Mouse (Mus musculus) hindbrain, embryonic 16.5 days (tissue): ENCODE measurements at regions not wholly inside any gene's neighbourhood (a gene's known extent, or its start where the extent isn't known, plus 50 kb on each side); places are given as distances from the start of the nearest gene placed in this dataset.

Source experiments
- ATAC-seq: fragments of 200-750 bp; cut with Nextera tagmentation; 2 replicates; pipeline ENCODE4 v1.8.0; 2017; ENCODE audit warnings: moderate TSS enrichment, moderate library complexity
- H3K27ac ChIP-seq: fragments of 300-500 bp; sonication (generic); 2 replicates; pipeline ENCODE4 v1.5.1; 2014; ENCODE audit warnings: low read depth, mild to moderate bottlenecking, control low read depth, low read length, moderate library complexity
- H3K27me3 ChIP-seq: fragments of 300-500 bp; sonication (generic); replicated peaks from 2 replicates; pipeline ENCODE4 v1.6.1; 2014; ENCODE audit warnings: low read length; ENCODE audit not compliant: control insufficient read depth, insufficient read depth
- H3K36me3 ChIP-seq: fragments of 300-500 bp; sonication (generic); 2 replicates; pipeline ENCODE4 v1.6.1; 2014; ENCODE audit warnings: mild to moderate bottlenecking, low read length, moderate library complexity, mixed read lengths; ENCODE audit not compliant: control insufficient read depth, insufficient read depth
- H3K4me1 ChIP-seq: fragments of 300-500 bp; sonication (generic); 2 replicates; pipeline ENCODE4 v1.6.1; 2014; ENCODE audit warnings: low read depth, low read length; ENCODE audit not compliant: control insufficient read depth, insufficient read depth
- H3K4me2 ChIP-seq: fragments of 300-500 bp; sonication (generic); 2 replicates; pipeline ENCODE4 v1.6.1; 2014; ENCODE audit warnings: mild to moderate bottlenecking, low read length, control low read depth, moderate library complexity
- H3K4me3 ChIP-seq: fragments of 300-500 bp; sonication (generic); 2 replicates; pipeline ENCODE4 v1.5.1; 2014; ENCODE audit warnings: mild to moderate bottlenecking, low read length, control low read depth, moderate library complexity
- H3K9ac ChIP-seq: fragments of 300-500 bp; sonication (generic); 2 replicates; pipeline ENCODE4 v1.6.1; 2014; ENCODE audit warnings: low read depth, mild to moderate bottlenecking, control low read depth, low read length, moderate library complexity
- H3K9me3 ChIP-seq: fragments of 300-500 bp; sonication (generic); 2 replicates; pipeline ENCODE4 v1.6.1; 2014; ENCODE audit warnings: mild to moderate bottlenecking, low read length, moderate library complexity; ENCODE audit not compliant: control insufficient read depth
- WGBS: fragments of 180-500 bp; shearing (Covaris S2); extraction: QIAGEN DNeasy Blood & Tissue Kit; methylation state at CpG from one replicate; pipeline ENCODE4 v1.1.7; 2014; 5-methylcytosine and 5-hydroxymethylcytosine counted together

- H3K4me3 ChIP-seq = no peak overlapping the region
- H3K27me3 ChIP-seq = no peaks in the 10 kb centered on the region
- no peaks in the 10 kb centered on the region for H3K4me1 ChIP-seq
- WGBS = 79% methylated on average over 4 of the region's 4 CpGs
- no peaks in the 10 kb centered on the region for H3K9me3 ChIP-seq
- H3K9ac ChIP-seq = no peak overlapping the region
- H3K4me2 ChIP-seq = no peak overlapping the region
- no peaks in the 10 kb centered on the region for H3K36me3 ChIP-seq
- ATAC-seq = no peak
- H3K27ac ChIP-seq = no peak overlapping the region
These were observed 113.5 kb upstream of the B430218F22Rik start for GRCm38 (mm10) chr13:118272904-118273303.

GRCm38 (mm10) chr13:118280956-118281355 is 105.5 kb upstream of the B430218F22Rik start:
- Histone ChIP-seq H3K4me2 (no peak overlapping the region), H3K27ac (no peak overlapping the region), H3K27me3 (no peaks in the 10 kb centered on the region), H3K4me3 (no peak overlapping the region), H3K9me3 (no peaks in the 10 kb centered on the region), H3K9ac (no peak overlapping the region), H3K4me1 (no peaks in the 10 kb centered on the region), H3K36me3 (no peaks in the 10 kb centered on the region)
- WGBS = 71% methylated on average over 2 of the region's 2 CpGs
- ATAC-seq = no peak

- Histone ChIP-seq H3K4me2 (no peak overlapping the region), H3K4me3 (no peak overlapping the region), H3K9ac (no peak overlapping the region), H3K36me3 (no peaks in the 10 kb centered on the region), H3K27me3 (no peaks in the 10 kb centered on the region), H3K4me1 (no peaks in the 10 kb centered on the region), H3K9me3 (no peaks in the 10 kb centered on the region), H3K27ac (no peak overlapping the region)
- ATAC-seq = no peak
- WGBS = 83% methylated on average over 1 of the region's 1 CpGs
These were observed 92.7 kb upstream of the B430218F22Rik start for GRCm38 (mm10) chr13:118293728-118294127.

GRCm38 (mm10) chr13:118310080-118310479 is 76.3 kb upstream of the B430218F22Rik start:
- no peaks in the 10 kb centered on the region for H3K36me3 ChIP-seq
- no peak for ATAC-seq
- no peaks in the 10 kb centered on the region for H3K4me1 ChIP-seq
- H3K4me2 ChIP-seq = no peak overlapping the region
- H3K9ac ChIP-seq = no peak overlapping the region
- H3K4me3 ChIP-seq = no peak overlapping the region
- no peak overlapping the region for H3K27ac ChIP-seq
- H3K27me3 ChIP-seq = no peaks in the 10 kb centered on the region
- WGBS = 93% methylated on average over 1 of the region's 1 CpGs
- no peaks in the 10 kb centered on the region for H3K9me3 ChIP-seq

GRCm38 (mm10) chr13:118313676-118314075 is 72.8 kb upstream of the B430218F22Rik start:
- H3K4me3 ChIP-seq = no peak overlapping the region
- H3K9me3 ChIP-seq = no peaks in the 10 kb centered on the region
- ATAC-seq = no peak
- 77% methylated on average over 4 of the region's 4 CpGs for WGBS
- no peaks in the 10 kb centered on the region for H3K4me1 ChIP-seq
- H3K27me3 ChIP-seq = no peaks in the 10 kb centered on the region
- H3K4me2 ChIP-seq = no peak overlapping the region
- no peak overlapping the region for H3K9ac ChIP-seq
- H3K27ac ChIP-seq = no peak overlapping the region
- H3K36me3 ChIP-seq = no peaks in the 10 kb centered on the region
